Mouse (Mus musculus) monocyte, adult 5-6 weeks (primary cell): Measurements from ENCODE around the gene Igsf9. TPM values are rescaled to one million over a fixed set of nuclear protein-coding genes. Genes with fewer than 3 reads are reported as not detected.

Experiments
- ATAC-seq: fragments of 153-309, 156-312 bp; replicated peaks from 2 replicates; pipeline ENCODE4 v1.8.0; 2017; ENCODE audit warnings: mild to moderate bottlenecking; ENCODE audit not compliant: low TSS enrichment, insufficient number of reproducible peaks, severe bottlenecking, poor library complexity, low FRiP score
- total RNA-seq: library from RNA; stranded (forward); fragments of 200-1000, 200-491, 200-594 nt; gene quantifications from 3 replicates; pipeline ENCODE4 v1.2.3, GENCODE M21; 2017

Gene Igsf9
- total RNA-seq, 1 experiment from 2014 or later, result 1.1 TPM

DNA sequence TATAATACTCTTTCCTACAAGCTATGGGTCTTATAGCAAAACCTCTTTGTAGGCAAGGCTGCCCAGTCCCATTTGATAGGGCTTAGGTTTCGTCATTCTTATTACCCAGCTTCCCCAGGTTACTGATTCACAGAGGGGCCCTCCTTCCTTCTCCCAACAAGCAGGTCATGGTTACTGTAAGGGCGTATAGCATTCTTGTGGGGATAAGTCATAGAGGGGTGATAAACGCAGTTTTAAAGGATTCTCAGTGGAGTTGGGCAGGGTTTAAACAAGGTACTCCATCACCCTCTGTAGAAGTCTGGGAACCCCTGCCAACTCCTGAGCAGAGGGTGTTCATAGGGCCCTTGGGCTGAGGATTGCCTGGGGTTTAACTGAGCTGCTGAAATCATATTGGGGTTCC is 19.1 kb upstream of the Igsf9 start:
- ATAC-seq, result no peak

DNA sequence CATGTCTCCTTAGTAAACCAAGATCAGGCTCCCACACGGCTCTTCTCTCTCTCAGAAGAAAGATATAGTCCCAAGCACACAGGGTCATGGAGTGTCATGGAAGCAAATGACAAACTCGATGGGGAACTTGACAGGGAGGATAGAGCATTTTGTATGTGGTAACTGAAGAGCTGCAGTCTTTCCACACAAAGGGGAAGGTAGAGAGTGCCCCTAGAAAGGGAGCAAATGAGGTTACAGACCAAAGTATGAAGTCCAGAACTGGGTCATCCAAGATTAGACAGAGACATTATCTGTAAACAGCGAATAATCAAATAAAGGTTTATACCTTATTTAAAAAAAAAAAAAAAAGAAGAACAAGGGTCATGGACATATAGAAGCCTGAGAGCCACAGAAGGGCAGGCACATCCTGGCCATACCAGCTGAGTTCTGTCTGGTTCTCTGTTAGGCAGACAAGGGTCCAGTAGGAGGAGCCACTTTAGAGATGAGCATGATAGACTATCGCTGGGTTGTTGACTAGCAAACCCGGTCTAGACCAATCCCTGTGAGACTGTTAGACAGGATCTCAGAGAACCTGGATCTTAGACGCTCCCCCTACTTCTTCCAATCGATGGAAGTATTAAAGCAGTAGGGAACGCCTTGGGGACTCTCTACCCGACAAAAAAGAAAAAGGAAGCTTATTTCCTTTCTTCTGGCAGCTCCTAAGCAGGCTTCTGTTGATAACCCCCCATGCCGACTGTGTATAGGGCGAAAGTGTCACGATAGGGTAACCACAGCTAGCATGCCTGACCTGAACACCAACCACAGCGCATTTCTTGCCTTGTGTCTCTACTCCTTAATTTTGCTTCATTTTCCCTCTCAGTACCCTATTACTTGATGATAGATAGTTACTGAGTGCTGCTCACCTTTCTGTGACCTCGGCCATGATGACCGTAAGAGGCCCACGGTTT is 17.9 kb upstream of the Igsf9 start:
- ATAC-seq, result no peak

DNA sequence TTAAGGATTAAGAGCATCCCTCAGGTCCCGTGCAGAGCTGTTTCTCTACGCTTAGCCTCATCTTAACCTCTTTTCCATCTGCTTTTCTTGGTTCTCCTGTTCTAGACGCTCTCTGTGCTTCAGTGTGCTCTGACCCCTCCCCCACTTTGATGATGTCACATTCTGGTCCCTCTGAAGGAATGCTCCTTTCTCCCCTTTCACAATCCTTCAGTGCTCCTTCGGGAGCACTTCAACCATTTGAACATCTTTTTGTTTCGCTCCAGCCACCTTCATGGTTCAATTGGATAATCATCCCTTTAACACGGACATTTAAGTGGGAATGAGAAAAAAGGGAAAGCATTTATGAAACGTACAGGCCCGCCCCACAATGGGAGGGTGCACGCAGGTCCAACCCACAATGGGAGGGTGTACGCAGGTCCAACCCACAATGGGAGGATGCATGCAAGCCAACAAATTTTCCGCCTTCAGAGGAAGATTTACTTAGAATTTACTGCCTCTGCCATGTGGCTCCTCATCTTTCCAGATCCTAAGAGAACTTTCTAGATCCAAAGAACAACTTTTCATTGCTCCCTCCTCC is 13.2 kb upstream of the Igsf9 start:
- no peak for ATAC-seq

DNA sequence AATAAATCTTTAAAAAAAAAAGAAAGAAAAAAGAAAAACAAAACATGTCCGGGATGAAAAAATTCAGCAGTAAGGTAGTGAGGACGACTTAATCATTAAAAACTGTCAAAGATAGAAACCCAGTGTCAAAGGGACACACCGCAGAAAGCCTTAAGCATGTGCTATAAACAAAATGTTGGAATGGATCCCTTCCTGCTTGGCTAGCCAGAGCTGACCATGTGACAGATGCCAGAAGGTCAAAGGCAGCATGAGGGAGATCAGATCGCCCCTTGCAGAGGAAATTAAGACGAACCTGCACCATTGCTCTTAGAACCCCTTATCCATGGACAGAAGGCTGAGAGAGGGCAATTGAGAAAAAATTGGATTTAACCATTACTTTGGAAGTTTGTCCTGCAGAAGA is 12.2 kb upstream of the Igsf9 start:
- no peak for ATAC-seq

DNA sequence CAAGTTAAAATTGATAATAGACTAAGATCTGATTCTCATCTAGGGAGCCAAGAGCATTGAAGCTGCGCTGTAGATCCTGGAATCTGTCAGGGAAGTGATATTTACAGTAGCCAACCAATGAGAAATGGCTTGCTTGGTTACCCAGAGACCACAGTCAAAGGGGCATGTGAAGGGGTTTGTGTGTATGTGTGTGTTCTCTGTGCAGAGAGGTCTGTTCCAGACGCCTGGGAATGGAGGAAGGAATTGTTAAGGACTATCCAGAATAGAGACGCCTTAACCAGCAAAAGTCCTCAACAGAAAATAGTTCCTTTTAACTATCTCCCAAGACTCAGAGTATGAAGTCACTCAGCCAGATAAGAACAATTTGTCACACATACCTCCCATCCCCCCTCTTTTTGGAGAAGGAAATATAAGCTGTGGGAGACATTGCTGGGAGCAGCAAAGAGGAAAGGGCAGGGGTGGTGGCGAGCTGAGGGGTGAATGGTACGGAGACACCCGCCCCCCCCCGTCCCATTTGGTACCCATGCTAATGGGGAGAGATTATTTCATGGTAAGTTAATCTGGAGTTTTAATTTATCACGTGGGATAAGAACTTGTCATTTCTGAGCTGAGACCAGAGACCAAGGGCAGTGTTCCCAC is 11.7 kb upstream of the Igsf9 start:
- ATAC-seq, result no peak

DNA sequence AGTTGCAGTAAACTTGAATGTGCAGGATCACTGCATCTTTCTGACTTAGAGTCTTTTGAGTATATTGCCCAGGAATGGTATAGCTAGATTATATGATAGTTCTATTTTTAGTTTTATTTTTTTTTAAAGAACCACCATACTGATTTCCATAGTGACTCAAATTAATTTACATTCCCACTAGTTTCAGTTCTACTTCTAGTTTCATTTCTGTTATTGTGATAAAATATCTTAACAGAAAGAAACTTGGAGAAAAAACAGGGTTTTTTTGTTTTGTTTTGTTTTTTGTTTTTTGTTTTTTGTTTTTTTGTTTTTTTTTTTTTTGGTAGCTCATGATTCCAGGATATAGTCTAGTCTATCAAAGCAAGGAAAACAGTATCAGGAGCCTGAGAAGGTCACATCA is 8.7 kb upstream of the Igsf9 start:
- ATAC-seq, result no peak

DNA sequence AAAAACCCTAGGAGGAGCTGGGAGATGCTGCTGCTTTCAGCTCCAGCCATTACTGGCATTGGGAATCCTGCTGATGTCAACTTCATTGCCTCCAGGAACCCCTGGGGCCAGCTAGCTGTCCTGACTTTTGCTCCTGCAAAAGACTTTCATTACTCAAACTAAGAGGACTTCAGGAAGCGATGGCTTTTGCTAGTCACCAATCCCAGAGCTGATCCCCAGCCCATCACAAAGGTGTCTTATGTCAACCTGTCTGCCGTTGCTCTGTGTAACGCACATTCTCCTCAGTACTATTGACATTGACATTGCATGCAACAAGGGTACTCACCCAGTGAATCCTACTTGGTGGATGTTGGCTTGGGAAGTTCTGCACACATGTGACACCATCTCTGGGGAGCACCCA is 7.4 kb upstream of the Igsf9 start:
- ATAC-seq, result no peak

DNA sequence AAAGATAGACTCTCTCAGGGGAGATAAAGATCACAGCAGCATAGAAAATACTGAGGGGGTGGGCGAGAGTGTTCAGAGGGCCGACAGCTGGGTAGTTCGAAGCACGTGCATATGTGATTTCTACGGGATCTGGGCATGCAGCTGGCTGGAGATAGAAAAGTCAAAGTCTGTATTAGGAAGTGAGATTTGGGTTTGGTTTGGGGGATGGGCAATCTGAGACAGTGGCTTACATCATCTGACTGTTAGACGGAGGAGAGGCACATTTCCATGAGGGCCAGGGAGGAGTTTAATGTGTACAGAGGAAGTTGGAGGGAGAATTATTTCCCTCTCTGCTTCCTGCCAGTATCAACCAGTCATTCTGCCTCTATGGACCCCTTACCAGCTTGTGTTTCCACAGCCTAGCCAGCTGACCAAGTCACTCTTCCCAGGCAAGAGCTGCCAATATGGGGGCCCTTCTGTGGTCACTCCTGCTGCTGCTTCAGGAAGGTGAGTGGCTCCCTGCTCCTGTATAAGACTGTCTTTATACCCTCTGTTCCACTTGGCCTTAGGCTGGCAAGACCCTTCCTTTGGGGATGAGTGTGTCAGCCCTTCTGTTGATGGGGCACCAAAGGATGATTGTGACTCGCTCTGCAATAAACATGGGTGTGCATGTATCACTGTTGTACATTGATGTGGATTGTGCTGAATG is 6.4 kb upstream of the Igsf9 start, which contains the start of gene Slamf9:
Gene Slamf9 (plus strand): TSS at position 305 of the 688 bp plus-strand sequence.
- ATAC-seq, result peak; percentile 88

DNA sequence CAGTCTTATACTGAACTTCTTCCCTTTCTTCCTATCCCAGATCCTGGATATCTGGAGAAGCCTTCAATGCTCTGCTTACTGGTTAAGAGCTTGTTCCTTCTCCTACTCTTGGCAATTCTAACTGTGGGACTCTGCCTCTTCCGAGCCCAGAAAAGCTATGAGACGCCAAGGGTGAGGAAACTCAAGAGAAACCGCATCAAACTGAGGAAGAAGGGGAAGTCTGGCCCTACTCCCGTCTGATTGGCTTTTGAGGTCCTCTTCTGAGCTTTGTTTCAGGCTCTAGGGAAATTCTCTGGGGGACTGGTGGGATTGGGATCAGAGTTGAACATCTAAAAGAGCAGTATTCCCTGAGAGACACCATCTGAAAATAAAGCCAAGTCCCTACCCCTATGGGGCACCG is 3.6 kb upstream of the Igsf9 start:
- ATAC-seq, result no peak

DNA sequence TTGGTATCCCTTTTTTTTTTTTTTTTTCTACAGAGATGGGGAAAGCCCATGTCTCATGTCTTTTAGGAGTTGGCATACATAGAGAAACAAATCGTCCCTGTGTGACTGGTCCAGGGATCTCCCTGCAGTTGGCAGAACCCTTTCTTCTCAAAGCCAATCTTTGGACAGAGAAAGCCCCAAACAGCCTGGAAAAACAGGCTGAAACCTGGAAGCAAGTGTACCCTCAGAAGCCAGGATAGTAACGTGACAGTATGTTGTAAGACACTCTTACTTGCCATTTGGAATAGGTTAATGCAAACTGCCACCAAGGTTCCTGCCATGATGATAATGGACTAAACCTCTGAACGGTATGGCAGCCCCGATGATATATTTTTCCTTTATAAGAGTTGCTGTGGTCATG is 1.2 kb upstream of the Igsf9 start:
- ATAC-seq, result no peak

DNA sequence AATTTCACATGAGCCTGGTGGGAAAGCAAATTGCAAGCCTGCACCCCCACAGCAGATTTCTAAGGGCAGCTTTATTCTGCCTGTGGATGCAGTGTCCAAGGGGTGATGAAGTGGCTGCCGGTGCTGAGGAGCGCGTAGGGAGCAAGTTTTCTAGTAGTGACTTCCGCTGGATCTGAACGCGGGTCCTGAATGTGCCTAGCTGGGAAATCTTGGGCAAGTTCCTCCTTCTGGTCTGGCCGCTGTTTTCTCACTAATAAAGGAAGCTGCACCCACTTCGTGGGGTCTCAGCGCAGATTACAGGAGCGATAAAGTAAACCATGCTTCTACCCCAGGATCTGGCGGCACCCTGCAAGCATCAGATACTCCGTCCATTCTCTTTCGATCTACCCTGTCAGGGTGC is 477 bp upstream of the Igsf9 start:
- ATAC-seq, result no peak

DNA sequence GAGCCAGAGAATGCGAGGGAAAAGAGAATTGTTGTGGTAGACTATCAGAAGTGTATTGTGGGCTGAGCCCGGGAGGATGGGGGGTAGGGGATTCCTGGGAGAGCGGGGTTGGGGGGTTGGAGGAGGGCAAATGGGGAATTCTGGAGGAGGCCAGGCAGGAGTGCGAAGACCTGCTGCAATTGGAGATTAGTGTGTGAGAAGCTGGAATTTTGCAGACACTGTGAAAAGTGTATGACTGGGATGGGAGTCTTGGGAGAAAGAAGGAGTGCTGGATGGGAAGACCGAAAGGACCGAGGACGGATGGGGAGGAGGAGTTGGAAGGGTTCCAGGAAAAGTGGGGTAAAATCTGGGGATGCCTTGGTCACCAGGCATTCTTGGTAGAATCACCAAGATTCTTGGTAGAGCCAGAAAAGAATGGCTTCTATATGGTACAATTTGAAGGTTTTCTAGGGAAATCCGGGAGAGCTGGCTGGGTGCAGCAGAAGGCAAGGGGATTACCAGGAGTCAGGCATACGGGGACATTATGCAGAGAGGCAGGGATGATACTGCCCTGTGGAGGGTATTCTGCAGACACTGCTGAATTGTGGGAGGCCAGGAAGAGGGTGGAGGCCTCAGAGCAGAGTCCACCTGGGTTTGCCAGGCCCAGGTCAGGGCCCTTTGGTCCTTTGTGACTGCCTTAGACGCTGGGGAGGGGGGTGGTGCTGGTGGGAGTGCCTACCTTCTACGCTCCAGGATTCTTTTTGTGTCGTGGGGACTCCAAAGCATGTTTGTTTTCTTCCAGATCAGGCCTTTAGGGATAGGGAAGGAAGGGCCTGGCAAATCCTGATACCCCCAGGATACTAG is 1.2 kb downstream of the Igsf9 start:
- no peak for ATAC-seq

DNA sequence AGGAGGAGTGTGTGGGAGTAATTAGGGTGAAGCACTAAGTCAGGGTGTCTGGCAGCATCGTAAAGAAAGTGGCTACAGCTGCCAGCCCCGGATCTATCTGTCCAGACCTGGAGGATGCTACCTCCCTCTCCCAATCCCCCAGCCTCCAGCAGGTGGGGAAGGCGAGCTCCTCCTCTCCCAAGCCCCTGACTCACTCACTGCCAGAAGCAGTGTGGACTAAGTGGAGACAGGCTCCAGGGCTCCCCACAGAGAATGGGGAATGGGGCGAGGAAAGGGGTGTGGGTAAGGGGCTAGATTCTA is 1.7 kb downstream of the Igsf9 start:
- ATAC-seq, result no peak

DNA sequence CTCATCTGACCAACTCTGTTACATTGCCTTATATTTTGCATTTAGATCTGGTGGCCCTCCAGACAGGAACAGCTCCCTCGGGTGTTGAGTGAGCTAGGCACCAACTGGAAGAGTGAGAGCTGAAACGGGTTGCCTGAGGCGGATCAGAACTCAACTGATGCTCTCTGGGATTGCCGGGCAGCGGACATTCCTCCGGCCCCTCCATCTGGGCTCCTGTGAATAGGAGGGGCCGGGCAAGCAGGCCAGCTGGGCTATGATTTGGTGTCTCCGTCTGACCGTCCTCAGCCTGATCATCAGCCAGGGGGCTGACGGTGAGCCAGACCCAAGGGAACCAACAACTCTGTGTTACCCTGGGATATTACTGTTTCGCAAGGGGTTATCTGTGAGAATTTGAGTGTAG is 2.6 kb downstream of the Igsf9 start:
- ATAC-seq, result no peak

DNA sequence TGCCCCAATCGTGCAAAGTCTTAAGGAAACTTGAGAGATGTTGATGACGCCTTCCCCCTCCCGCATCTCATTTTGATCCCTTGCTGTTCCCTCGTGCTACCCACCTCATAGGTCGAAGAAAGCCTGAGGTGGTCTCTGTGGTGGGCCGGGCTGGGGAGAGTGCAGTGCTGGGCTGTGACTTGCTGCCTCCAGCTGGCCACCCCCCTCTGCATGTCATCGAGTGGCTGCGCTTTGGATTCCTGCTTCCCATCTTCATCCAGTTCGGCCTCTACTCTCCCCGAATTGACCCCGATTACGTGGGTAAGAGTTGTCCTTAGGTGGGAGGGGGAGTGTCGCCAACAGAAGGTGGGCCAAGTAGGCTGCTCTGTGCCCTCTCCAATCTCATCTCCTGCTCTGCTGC is 3.1 kb downstream of the Igsf9 start:
- no peak for ATAC-seq

DNA sequence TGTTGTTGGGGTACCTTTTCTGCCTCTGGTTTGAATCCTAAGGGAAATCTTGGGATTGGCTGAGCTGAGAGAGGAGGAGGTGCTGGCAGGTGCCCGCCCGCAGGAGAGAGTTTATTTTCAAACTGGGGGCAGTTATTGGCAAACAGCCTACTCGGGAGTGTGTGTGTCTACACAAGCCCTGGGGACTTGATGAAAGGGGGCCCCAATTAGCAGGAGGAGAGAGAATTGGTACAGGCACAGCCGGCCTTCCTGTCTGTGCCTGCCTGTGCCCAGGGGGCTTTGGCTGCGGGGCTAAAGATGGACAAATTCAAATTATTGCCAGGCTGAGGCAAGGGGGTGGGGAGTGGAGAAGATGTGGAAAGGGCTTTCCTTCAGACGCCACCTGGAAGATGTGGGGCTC is 4.2 kb downstream of the Igsf9 start:
- no peak for ATAC-seq

DNA sequence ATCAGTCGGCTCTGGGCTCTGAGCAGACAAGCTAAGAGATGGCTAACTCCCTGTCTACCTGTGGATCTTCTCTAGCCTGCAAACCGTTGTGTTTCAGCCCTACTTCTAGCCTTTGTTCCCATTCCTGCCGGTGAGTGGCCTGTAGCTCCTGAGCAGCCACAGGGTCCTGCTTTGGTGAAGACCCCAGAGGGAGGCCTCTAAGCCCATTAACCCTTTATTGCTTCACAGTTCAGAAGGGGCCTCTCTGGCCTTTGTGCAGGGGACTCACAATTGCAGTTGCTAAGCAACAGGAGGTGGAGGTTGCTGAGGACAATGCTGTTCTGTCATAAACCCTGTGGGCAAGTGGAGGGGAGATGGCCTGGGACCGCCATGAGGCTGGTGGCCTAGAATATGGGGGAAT is 4.6 kb downstream of the Igsf9 start:
- no peak for ATAC-seq

DNA sequence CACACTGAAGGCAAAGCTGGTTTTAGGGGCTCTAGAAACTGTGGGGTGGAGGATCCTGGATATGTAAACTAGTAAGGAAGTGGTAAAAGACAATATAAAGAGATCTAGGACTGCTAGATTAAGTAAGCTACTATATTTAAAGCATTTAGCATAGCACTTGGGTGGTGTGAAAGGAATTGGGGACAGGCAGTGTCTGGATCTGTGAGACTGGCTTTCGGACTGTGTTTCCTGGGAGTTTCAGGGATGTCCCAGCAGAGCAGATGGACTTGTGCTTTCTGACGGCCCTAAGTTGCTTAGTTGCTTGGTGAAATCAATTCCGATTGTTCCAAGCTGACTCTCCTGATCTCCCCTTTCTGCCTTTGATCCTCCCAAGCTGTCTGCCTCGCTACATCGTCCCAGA is 5.1 kb downstream of the Igsf9 start:
- no peak for ATAC-seq

DNA sequence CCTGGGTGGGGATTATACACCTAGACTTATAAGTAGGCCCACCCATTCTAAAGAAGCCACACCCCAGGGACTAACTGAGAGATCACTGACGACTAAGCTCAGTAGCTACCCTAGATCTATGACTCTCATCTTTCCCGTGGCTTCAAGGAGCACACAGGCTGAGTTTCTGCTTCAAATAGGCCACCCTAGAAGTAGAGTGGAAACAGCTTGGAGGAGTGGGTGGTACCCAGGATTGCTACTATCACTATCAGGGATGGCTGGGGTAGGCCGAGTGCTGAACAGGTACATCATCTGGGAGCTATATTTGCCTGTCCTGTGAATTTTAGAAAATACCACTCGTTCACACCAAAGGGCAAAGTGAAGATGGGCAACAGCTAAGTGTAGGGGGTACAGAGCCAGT is 6.3 kb downstream of the Igsf9 start:
- ATAC-seq, result no peak
